Mouse (Mus musculus) forebrain, embryonic 12.5 days (tissue): Measurements from ENCODE around the gene Galns. TPM values are rescaled to one million over a fixed set of nuclear protein-coding genes. Genes with fewer than 3 reads are reported as not detected.
"Not testable (repeated sequence)": the region's sequence is repeated elsewhere in the genome, so short reads cannot be mapped to it uniquely, and the experiment has no call there.

ENCODE experiments used
- ATAC-seq: fragments of 200-750 bp; cut with Nextera tagmentation; 2 replicates; pipeline ENCODE4 v1.8.0; 2017; ENCODE audit warnings: moderate TSS enrichment; ENCODE audit not compliant: low FRiP score
- H3K27ac ChIP-seq: fragments of 300-500 bp; sonication (generic); 2 replicates; pipeline ENCODE4 v1.5.1; 2016; ENCODE audit warnings: mild to moderate bottlenecking
- H3K27me3 ChIP-seq: fragments of 300-500 bp; sonication (generic); 2 replicates; pipeline ENCODE4 v1.6.1; 2016; ENCODE audit warnings: mild to moderate bottlenecking
- H3K36me3 ChIP-seq: fragments of 300-500 bp; sonication (generic); replicated peaks from 2 replicates; pipeline ENCODE4 v1.6.1; 2016; ENCODE audit warnings: mild to moderate bottlenecking
- H3K4me1 ChIP-seq: fragments of 300-500 bp; sonication (generic); 2 replicates; pipeline ENCODE4 v1.6.1; 2016
- H3K4me2 ChIP-seq: fragments of 300-500 bp; sonication (generic); 2 replicates; pipeline ENCODE4 v1.6.1; 2016; ENCODE audit warnings: mild to moderate bottlenecking, moderate library complexity
- H3K4me3 ChIP-seq: fragments of 300-500 bp; sonication (generic); replicated peaks from 2 replicates; pipeline ENCODE4 v1.5.1; 2016; ENCODE audit warnings: mild to moderate bottlenecking
- H3K9ac ChIP-seq: fragments of 300-500 bp; sonication (generic); 2 replicates; pipeline ENCODE4 v1.6.1; 2016; ENCODE audit warnings: mild to moderate bottlenecking
- H3K9me3 ChIP-seq: fragments of 300-500 bp; sonication (generic); 2 replicates; pipeline ENCODE4 v1.6.1; 2016
- WGBS: fragments of 180-500 bp; shearing (Covaris S2); methylation state at CpG from one replicate; pipeline ENCODE4 v1.1.7; 2016; 5-methylcytosine and 5-hydroxymethylcytosine counted together
- polyA plus RNA-seq: library from polyadenylated mRNA; unstranded; fragments of >200 nt; fragmentation: Nextera tagmentation; extraction: Ambion mirVana; gene quantifications from 2 replicates; pipeline ENCODE4 v1.2.1, GENCODE M21; 2016

Galns gene
- polyA plus RNA-seq, 1 experiment from 2014 or later: 4.2 TPM

- peaks cover 7% of the 10 kb centered on the region; the same call in 1 of the 2 replicates for H3K4me1 ChIP-seq
- 87% methylated on average over 9 of the region's 9 CpGs for WGBS
- no peak overlapping the region for H3K4me3 ChIP-seq
- no peak overlapping the region for H3K9ac ChIP-seq
- no peak for ATAC-seq
- H3K9me3 ChIP-seq: no peaks in the 10 kb centered on the region
- no peak overlapping the region for H3K27ac ChIP-seq
- H3K4me2 ChIP-seq: no peak overlapping the region
- 0 out of 2 replicates have a peak, but pooled peaks cover 7% of the 10 kb centered on the region for H3K27me3 ChIP-seq
- H3K36me3 ChIP-seq: no peaks in the 10 kb centered on the region
These were observed 26.3 kb downstream of the Galns start for GRCm38 (mm10) chr8:122584981-122585380.

- H3K4me1 ChIP-seq: peaks cover 20% of the 10 kb centered on the region
These were observed 30.3 kb downstream of the Galns start for GRCm38 (mm10) chr8:122580926-122581325.

GRCm38 (mm10) chr8:122579196-122579595 lies 32.1 kb downstream of the Galns start:
- ATAC-seq: no peak
- Histone ChIP-seq H3K27me3 (0 out of 2 replicates have a peak, but pooled peaks cover 3% of the 10 kb centered on the region), H3K9me3 (no peaks in the 10 kb centered on the region), H3K36me3 (peaks cover 10% of the 10 kb centered on the region), H3K4me2 (no peak overlapping the region), H3K9ac (no peak overlapping the region), H3K4me3 (no peak overlapping the region), H3K27ac (no peak overlapping the region), H3K4me1 (peaks cover 34% of the 10 kb centered on the region)
- WGBS: 23% methylated on average over 7 of the region's 7 CpGs

More at GRCm38 (mm10) chr8:122580926-122581325, 30.3 kb downstream of the Galns start:
- Histone ChIP-seq H3K9me3 (no peaks in the 10 kb centered on the region), H3K4me2 (no peak overlapping the region), H3K27ac (no peak overlapping the region), H3K27me3 (0 out of 2 replicates have a peak, but pooled peaks cover 7% of the 10 kb centered on the region), H3K9ac (no peak overlapping the region), H3K4me3 (no peak overlapping the region), H3K36me3 (no peaks in the 10 kb centered on the region)
- 84% methylated on average over 15 of the region's 15 CpGs for WGBS
- ATAC-seq: no peak

- Histone ChIP-seq H3K9me3 (no peaks in the 10 kb centered on the region), H3K27ac (0 out of 2 replicates have a peak overlapping the region, but pooled peaks have one; percentile 26), H3K4me1 (peaks cover 46% of the 10 kb centered on the region), H3K27me3 (0 out of 2 replicates have a peak, but pooled peaks cover 3% of the 10 kb centered on the region), H3K36me3 (peaks cover 28% of the 10 kb centered on the region), H3K4me3 (peak overlapping the region; percentile 64), H3K4me2 (peak overlapping the region; percentile 69), H3K9ac (peak overlapping the region; percentile 79; the same call in 1 of the 2 replicates)
- peak; percentile 41 for ATAC-seq
- WGBS: 39% methylated on average over 10 of the region's 10 CpGs
These were observed 34.1 kb downstream of the Galns start for GRCm38 (mm10) chr8:122577116-122577515.

GRCm38 (mm10) chr8:122576648-122577022 lies 34.6 kb downstream of the Galns start, which contains the start of gene Aprt:
Aprt (minus strand) TSS chr8:122576909.
- H3K9me3 ChIP-seq: no peaks in the 10 kb centered on the region
- under 1% methylated on average over 39 of the region's 39 CpGs for WGBS
- peak; percentile 93 for ATAC-seq
- peaks cover 46% of the 10 kb centered on the region for H3K4me1 ChIP-seq
- peak within 1 kb of the TSS; percentile 79 for H3K9ac ChIP-seq
- H3K36me3 ChIP-seq: peaks cover 33% of the 10 kb centered on the region
- H3K4me2 ChIP-seq: peak within 1 kb of the TSS; percentile 69
- peak within 1 kb of the TSS; percentile 26; the same call in 1 of the 2 replicates for H3K27ac ChIP-seq
- peak within 1 kb of the TSS; percentile 64 for H3K4me3 ChIP-seq
- 0 out of 2 replicates have a peak, but pooled peaks cover 3% of the 10 kb centered on the region for H3K27me3 ChIP-seq

- Histone ChIP-seq H3K9ac (peak overlapping the region; percentile 79), H3K27ac (peak overlapping the region; percentile 26; the same call in 1 of the 2 replicates), H3K4me3 (peak overlapping the region; percentile 64), H3K4me1 (peaks cover 46% of the 10 kb centered on the region), H3K4me2 (peak overlapping the region; percentile 69), H3K27me3 (0 out of 2 replicates have a peak, but pooled peaks cover 3% of the 10 kb centered on the region), H3K9me3 (no peaks in the 10 kb centered on the region), H3K36me3 (peaks cover 40% of the 10 kb centered on the region)
- 19% methylated on average over 21 of the region's 21 CpGs for WGBS
- ATAC-seq: peak; percentile 18
These were observed 35.3 kb downstream of the Galns start for GRCm38 (mm10) chr8:122575735-122576647.

- H3K9me3 ChIP-seq: no peaks in the 10 kb centered on the region
- no peak for ATAC-seq
- no peaks in the 10 kb centered on the region for H3K27me3 ChIP-seq
- H3K4me3 ChIP-seq: 0 out of 2 replicates have a peak overlapping the region, but pooled peaks have one; percentile 64
- H3K9ac ChIP-seq: no peak overlapping the region
- H3K4me1 ChIP-seq: peaks cover 46% of the 10 kb centered on the region
- 78% methylated on average over 8 of the region's 8 CpGs for WGBS
- peak overlapping the region; percentile 69 for H3K4me2 ChIP-seq
- peaks cover 47% of the 10 kb centered on the region for H3K36me3 ChIP-seq
- H3K27ac ChIP-seq: no peak overlapping the region
These were observed 36.0 kb downstream of the Galns start for GRCm38 (mm10) chr8:122575286-122575685.

- Histone ChIP-seq H3K4me1 (peaks cover 46% of the 10 kb centered on the region), H3K4me3 (no peak overlapping the region), H3K27ac (no peak overlapping the region), H3K4me2 (peak overlapping the region; percentile 69), H3K27me3 (no peaks in the 10 kb centered on the region), H3K36me3 (peaks cover 52% of the 10 kb centered on the region), H3K9ac (no peak overlapping the region), H3K9me3 (no peaks in the 10 kb centered on the region)
- no peak for ATAC-seq
- 70% methylated on average over 10 of the region's 10 CpGs for WGBS
These were observed 36.5 kb downstream of the Galns start for GRCm38 (mm10) chr8:122574667-122575251.

GRCm38 (mm10) chr8:122574264-122574663 lies 37.0 kb downstream of the Galns start:
- no peak overlapping the region for H3K4me3 ChIP-seq
- no peak overlapping the region for H3K27ac ChIP-seq
- H3K4me1 ChIP-seq: peaks cover 47% of the 10 kb centered on the region

GRCm38 (mm10) chr8:122573577-122573976 lies 37.7 kb downstream of the Galns start:
- H3K27me3 ChIP-seq: no peaks in the 10 kb centered on the region
- H3K9me3 ChIP-seq: no peaks in the 10 kb centered on the region
- peaks cover 53% of the 10 kb centered on the region for H3K4me1 ChIP-seq
- peaks cover 57% of the 10 kb centered on the region for H3K36me3 ChIP-seq
- H3K4me2 ChIP-seq: no peak overlapping the region
- WGBS: 46% methylated on average over 9 of the region's 9 CpGs
- H3K27ac ChIP-seq: peak overlapping the region; percentile 19; the same call in 1 of the 2 replicates
- H3K9ac ChIP-seq: no peak overlapping the region
- no peak for ATAC-seq
- H3K4me3 ChIP-seq: no peak overlapping the region

More at GRCm38 (mm10) chr8:122574264-122574663, 37.0 kb downstream of the Galns start:
- H3K36me3 ChIP-seq: peaks cover 57% of the 10 kb centered on the region
- no peak overlapping the region for H3K4me2 ChIP-seq
- WGBS: 69% methylated on average over 3 of the region's 3 CpGs
- no peaks in the 10 kb centered on the region for H3K27me3 ChIP-seq
- no peak overlapping the region for H3K9ac ChIP-seq
- no peak for ATAC-seq
- no peaks in the 10 kb centered on the region for H3K9me3 ChIP-seq

GRCm38 (mm10) chr8:122573176-122573575 lies 38.1 kb downstream of the Galns start:
- 42% methylated on average over 4 of the region's 4 CpGs for WGBS
- H3K4me3 ChIP-seq, H3K9ac ChIP-seq, H3K4me2 ChIP-seq, H3K27me3 ChIP-seq, H3K9me3 ChIP-seq, ATAC-seq: not testable (repeated sequence)
- H3K36me3 ChIP-seq: peaks cover 57% of the 10 kb centered on the region
- H3K27ac ChIP-seq: peak overlapping the region; percentile 19; the same call in 1 of the 2 replicates
- H3K4me1 ChIP-seq: peaks cover 57% of the 10 kb centered on the region

GRCm38 (mm10) chr8:122572751-122573150 lies 38.5 kb downstream of the Galns start:
- no peaks in the 10 kb centered on the region for H3K9me3 ChIP-seq
- no peak overlapping the region for H3K4me2 ChIP-seq
- no peak overlapping the region for H3K4me3 ChIP-seq
- H3K36me3 ChIP-seq: peaks cover 57% of the 10 kb centered on the region
- ATAC-seq: no peak
- H3K27me3 ChIP-seq: no peaks in the 10 kb centered on the region
- H3K9ac ChIP-seq: no peak overlapping the region
- H3K27ac ChIP-seq: no peak overlapping the region
- H3K4me1 ChIP-seq: peaks cover 57% of the 10 kb centered on the region
- WGBS: 93% methylated on average over 3 of the region's 3 CpGs
